Mouse (Mus musculus) small intestine, adult 2 months (tissue): ENCODE data around the gene Sh3bp4. TPM values are rescaled to one million over a fixed set of nuclear protein-coding genes. Genes with fewer than 3 reads are reported as not detected.
A peak's percentile ranks its signal among the peaks of the same experiment; 100 is the strongest.

Experiments
- H3K27ac ChIP-seq: fragments of 200-500 bp; 2 replicates; pipeline ENCODE4 v1.5.1; 2012; ENCODE audit warnings: low read depth, low read length, control low read depth, inconsistent platforms; ENCODE audit not compliant: insufficient read depth
- H3K27me3 ChIP-seq: fragments of 200-500 bp; 2 replicates; pipeline ENCODE4 v1.6.1; 2012; ENCODE audit warnings: mild to moderate bottlenecking, moderate library complexity, low read length, inconsistent platforms; ENCODE audit not compliant: control insufficient read depth, insufficient read depth
- H3K36me3 ChIP-seq: fragments of 200-500 bp; 2 replicates; pipeline ENCODE4 v1.6.1; 2012; ENCODE audit warnings: mild to moderate bottlenecking, low read length, control low read depth, inconsistent platforms; ENCODE audit not compliant: control insufficient read depth, insufficient read depth
- H3K4me1 ChIP-seq: fragments of 200-500 bp; 2 replicates; pipeline ENCODE4 v1.6.1; 2012; ENCODE audit warnings: low read length, inconsistent platforms, mixed read lengths; ENCODE audit not compliant: control insufficient read depth, insufficient read depth, insufficient read length
- H3K4me3 ChIP-seq: fragments of 200-500 bp; 2 replicates; pipeline ENCODE4 v1.5.1; 2012; ENCODE audit warnings: low read depth, mild to moderate bottlenecking, control low read depth, inconsistent platforms, low read length, moderate library complexity
- CTCF ChIP-seq: fragments of 200-500 bp; IDR thresholded peaks from 2 replicates; pipeline ENCODE4 v1.5.1; 2012; ENCODE audit warnings: low read depth, mild to moderate bottlenecking, control low read depth, inconsistent platforms, low read length, moderate library complexity, mixed read lengths; ENCODE audit not compliant: insufficient replicate concordance, insufficient read length; ENCODE audit errors: extremely low read depth
- POLR2A ChIP-seq: fragments of 200-500 bp; IDR thresholded peaks from 2 replicates; pipeline ENCODE4 v1.6.1; 2012; ENCODE audit warnings: low read depth, mild to moderate bottlenecking, control low read depth, inconsistent platforms, low read length, moderate library complexity
- WGBS: fragments of 180-500 bp; shearing (Covaris S2); methylation state at CpG from one replicate; pipeline ENCODE4 v1.1.7; 2018; 5-methylcytosine and 5-hydroxymethylcytosine counted together
- polyA plus RNA-seq: library from polyadenylated mRNA; depleted of rRNA; stranded (reverse); fragments of >200 nt; gene quantifications from 2 replicates; pipeline ENCODE4 v1.2.3, GENCODE M21; 2012

Sh3bp4 gene
- polyA plus RNA-seq, 1 experiment = 5.5 TPM

GRCm38 (mm10) chr1:89183261-89183831, 113.1 kb downstream of the Sh3bp4 start:
- TF ChIP-seq POLR2A (no peak), CTCF (no peak)
- no peaks in the 10 kb centered on the region for H3K36me3 ChIP-seq
- peak overlapping the region; percentile 53 for H3K27ac ChIP-seq
- WGBS = 7% methylated on average over 9 of the region's 9 CpGs
- no peaks in the 10 kb centered on the region for H3K27me3 ChIP-seq
- H3K4me1 ChIP-seq = peaks cover 12% of the 10 kb centered on the region; the same call in 1 of the 2 replicates
- 0 out of 2 replicates have a peak overlapping the region, but pooled peaks have one; percentile 22 for H3K4me3 ChIP-seq

DNA sequence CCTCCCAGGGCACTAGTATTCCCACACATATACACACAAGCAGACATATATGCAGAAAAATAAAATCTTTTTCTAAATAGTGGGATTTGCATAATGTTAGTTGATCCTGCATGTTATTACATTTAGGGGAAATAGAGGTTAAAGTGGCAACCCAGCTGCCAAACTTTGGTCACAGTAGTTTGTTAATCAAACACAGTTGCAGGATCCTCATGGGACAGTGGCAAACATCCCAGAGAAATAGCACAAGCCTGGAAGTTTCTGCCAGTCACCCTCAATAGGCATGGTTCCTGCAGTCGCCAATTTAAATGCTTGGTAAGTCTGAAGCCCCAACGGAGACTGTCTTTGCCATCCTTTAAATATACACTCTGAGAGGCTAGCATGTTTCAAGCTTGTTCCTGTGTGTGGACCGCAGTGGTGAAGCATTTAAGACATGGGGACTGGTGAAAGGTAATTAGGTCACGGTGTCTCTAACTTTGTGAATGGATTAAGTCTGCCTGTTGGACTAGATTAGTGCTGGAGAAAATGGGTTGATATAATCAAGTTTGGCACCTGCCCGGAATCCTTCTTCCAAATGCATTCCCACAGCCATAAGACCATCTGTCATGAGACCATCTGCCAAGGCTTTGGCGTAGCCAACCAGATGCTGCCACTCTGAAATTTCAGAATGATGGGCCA, 114.0 kb downstream of the Sh3bp4 start:
- TF ChIP-seq CTCF (no peak), POLR2A (no peak)
- Histone ChIP-seq H3K27ac (0 out of 2 replicates have a peak overlapping the region, but pooled peaks have one; percentile 3), H3K27me3 (no peaks in the 10 kb centered on the region), H3K4me3 (no peak overlapping the region), H3K36me3 (no peaks in the 10 kb centered on the region), H3K4me1 (peaks cover 14% of the 10 kb centered on the region; the same call in 1 of the 2 replicates)
- 86% methylated on average over 6 of the region's 6 CpGs for WGBS

- no peaks in the 10 kb centered on the region for H3K36me3 ChIP-seq
- TF ChIP-seq CTCF (no peak), POLR2A (no peak)
- H3K4me3 ChIP-seq = no peak overlapping the region
- H3K27me3 ChIP-seq = no peaks in the 10 kb centered on the region
- peaks cover 15% of the 10 kb centered on the region; the same call in 1 of the 2 replicates for H3K4me1 ChIP-seq
- no peak overlapping the region for H3K27ac ChIP-seq
Observed at GRCm38 (mm10) chr1:89184839-89185238, 114.6 kb downstream of the Sh3bp4 start.

- H3K4me3 ChIP-seq = no peak overlapping the region
- no peaks in the 10 kb centered on the region for H3K36me3 ChIP-seq
- H3K27ac ChIP-seq = no peak overlapping the region
- no peaks in the 10 kb centered on the region for H3K27me3 ChIP-seq
- TF ChIP-seq POLR2A = no peak
- TF ChIP-seq CTCF = no peak
- H3K4me1 ChIP-seq = peaks cover 15% of the 10 kb centered on the region; the same call in 1 of the 2 replicates
- WGBS = 93% methylated on average over 7 of the region's 7 CpGs
Observed at GRCm38 (mm10) chr1:89187441-89187840, 117.2 kb downstream of the Sh3bp4 start.

- WGBS = 66% methylated on average over 4 of the region's 4 CpGs
- Histone ChIP-seq H3K36me3 (no peaks in the 10 kb centered on the region), H3K27ac (no peak overlapping the region), H3K27me3 (no peaks in the 10 kb centered on the region), H3K4me3 (no peak overlapping the region), H3K4me1 (peaks cover 11% of the 10 kb centered on the region; the same call in 1 of the 2 replicates)
- TF ChIP-seq POLR2A = no peak
Observed at GRCm38 (mm10) chr1:89188091-89188490, 117.9 kb downstream of the Sh3bp4 start.

GRCm38 (mm10) chr1:89189204-89189603, 119.0 kb downstream of the Sh3bp4 start:
- no peak overlapping the region for H3K4me3 ChIP-seq
- TF ChIP-seq CTCF (no peak), POLR2A (no peak)
- no peaks in the 10 kb centered on the region for H3K27me3 ChIP-seq
- 85% methylated on average over 5 of the region's 5 CpGs for WGBS
- no peaks in the 10 kb centered on the region for H3K36me3 ChIP-seq
- peaks cover 5% of the 10 kb centered on the region; the same call in 1 of the 2 replicates for H3K4me1 ChIP-seq
- H3K27ac ChIP-seq = no peak overlapping the region

GRCm38 (mm10) chr1:89190621-89191020, 120.4 kb downstream of the Sh3bp4 start:
- no peaks in the 10 kb centered on the region for H3K36me3 ChIP-seq
- no peaks in the 10 kb centered on the region for H3K27me3 ChIP-seq
- WGBS = 31% methylated on average over 7 of the region's 7 CpGs
- no peak overlapping the region for H3K27ac ChIP-seq
- no peak for TF ChIP-seq POLR2A
- no peak for TF ChIP-seq CTCF
- peaks cover 4% of the 10 kb centered on the region; the same call in 1 of the 2 replicates for H3K4me1 ChIP-seq
- no peak overlapping the region for H3K4me3 ChIP-seq
